Mouse (Mus musculus) lung, adult 2 months (tissue): Measurements from ENCODE around the gene Kdm5b.

Experiments
- CTCF ChIP-seq: fragments of 200-500 bp; IDR thresholded peaks from 2 replicates; pipeline ENCODE4 v1.5.1; 2011; ENCODE audit warnings: mild to moderate bottlenecking, low read length, control low read depth; ENCODE audit not compliant: insufficient read depth
- POLR2A ChIP-seq: fragments of 200-500 bp; IDR thresholded peaks from 2 replicates; pipeline ENCODE4 v1.6.1; 2011; ENCODE audit warnings: low read depth, mild to moderate bottlenecking, control low read depth, low read length, borderline replicate concordance; ENCODE audit errors: extremely low read depth

DNA sequence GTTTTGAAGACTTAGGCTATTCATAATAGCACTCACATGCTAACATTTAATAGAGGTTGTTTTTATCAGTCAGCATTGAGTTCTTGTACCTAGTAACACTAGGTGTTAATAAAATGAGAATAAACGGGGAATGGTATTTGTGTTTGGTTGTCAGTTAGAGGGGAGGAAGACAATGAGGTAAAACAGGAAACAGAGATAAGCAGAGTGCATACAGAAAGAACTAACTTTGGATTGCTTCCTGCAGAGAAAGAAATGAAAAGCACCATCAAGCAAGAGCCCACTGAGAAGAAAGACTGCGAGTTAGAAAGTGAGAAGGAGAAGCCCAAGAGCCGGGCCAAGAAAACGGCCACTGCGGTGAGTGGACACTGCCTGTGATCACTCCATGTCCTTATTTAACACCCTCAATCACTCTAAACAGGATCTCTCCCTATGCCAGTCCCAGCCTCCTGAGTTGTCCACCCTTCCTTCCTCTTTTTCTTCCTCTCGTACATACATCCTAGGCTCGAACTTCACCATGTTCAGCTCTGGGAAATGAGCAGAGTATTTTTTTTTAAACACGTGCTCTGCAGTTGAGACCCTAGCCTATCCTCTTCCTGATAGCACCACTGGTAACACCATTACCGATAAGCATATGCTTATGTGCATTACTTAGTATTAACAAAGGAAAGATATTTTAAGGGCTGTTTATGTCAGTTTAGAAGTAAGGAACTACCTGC is 37.5 kb downstream of the Kdm5b start:
- TF ChIP-seq CTCF, result no peak
- no peak for TF ChIP-seq POLR2A
